ENCODE assay signal across 11 mouse cellular contexts in the genomic region with DNA sequence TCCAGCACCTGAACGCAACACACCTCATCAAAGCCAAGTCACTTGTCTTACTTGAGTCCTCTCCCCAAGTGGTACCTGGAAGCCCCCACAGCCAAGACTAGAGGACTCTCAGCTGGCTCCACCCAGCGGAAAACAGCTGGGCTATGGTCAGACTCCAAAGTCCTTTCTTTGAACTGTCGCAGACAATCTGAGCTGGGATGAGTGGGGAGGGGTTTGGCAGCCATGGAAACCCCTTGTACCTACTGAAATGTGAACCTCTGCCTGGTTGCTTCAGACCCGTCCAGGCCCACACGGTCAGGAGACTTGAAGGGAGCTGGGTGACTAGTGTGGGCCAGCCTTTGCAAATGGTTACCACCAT. TPM values are rescaled to one million over a fixed set of nuclear protein-coding genes. Genes with fewer than 3 reads are reported as not detected.
DNase-seq lines count a peak whose midpoint lies in the region; ATAC-seq and TF ChIP-seq lines count a peak whose summit lies in the region.
"Had no signal": no experiment of that assay in that cellular context is flagged by ENCODE, and none has a peak within 500 bp of the region (broad histone marks: within the 10 kb centered on the region; RNA-seq: fewer than 3 reads in every experiment).

No protein-coding gene starts in this region.

- H3K36me3 ChIP-seq in forebrain, postnatal 0 days (ENCODE audit: insufficient read depth) = peaks cover 17% of the 10 kb centered on the region
- H3K36me3 ChIP-seq in midbrain, embryonic 12.5 days = peaks cover 38% of the 10 kb centered on the region

- TF ChIP-seq CTCF in forebrain, postnatal 0 days (IDR thresholded peaks at IDR 0.05; ENCODE audit: low read depth) = no peak; the same call in 1 of the 2 replicates

- ATAC-seq in forebrain, postnatal 0 days = 0 out of 2 replicates have a peak, but pooled peaks have one; percentile 14
- ATAC-seq in midbrain, embryonic 12.5 days (ENCODE audit: low FRiP score, low read depth) = peak; percentile 71

- DNase-seq in embryo, embryonic 10 days (ENCODE audit: low spot score) = peak; percentile 66
- no peak for DNase-seq in forebrain, postnatal 0 days
- peak; percentile 21 for DNase-seq in kidney, postnatal 14 days
- DNase-seq in frontal cortex, postnatal 14 days (ENCODE audit: low spot score in 2 of 2) = no peak
- no peak for DNase-seq in layer of hippocampus, postnatal 25 days (ENCODE audit: extremely low spot score in 1 of 2, low spot score in 1 of 2)
- no peak for DNase-seq in adrenal gland, postnatal 36 days
- DNase-seq in T-cell, adult 2 months (ENCODE audit: low spot score) = no peak
- DNase-seq: adrenal gland, postnatal 10 days; thymus, postnatal 14 days had no signal

- H3K4me2 ChIP-seq in forebrain, postnatal 0 days (ENCODE audit: low read depth) = no peak overlapping the region
- H3K4me2 ChIP-seq in midbrain, embryonic 12.5 days (replicated peaks) = peak overlapping the region; percentile 16; the same call in 1 of the 2 replicates

- H3K4me1 ChIP-seq in forebrain, postnatal 0 days (ENCODE audit: insufficient read depth) = peaks cover 10% of the 10 kb centered on the region
- H3K4me1 ChIP-seq in midbrain, embryonic 12.5 days = peaks cover 44% of the 10 kb centered on the region

- no peak overlapping the region for H3K27ac ChIP-seq in forebrain, postnatal 0 days (ENCODE audit: low read depth, low read length)
- peak overlapping the region; percentile 91 for H3K27ac ChIP-seq in midbrain, embryonic 12.5 days (replicated peaks)
- H3K27ac ChIP-seq: heart, embryonic 10.5 days had no signal

- WGBS in forebrain, postnatal 0 days = 20% methylated on average over 5 of the region's 5 CpGs
- WGBS in midbrain, embryonic 12.5 days = 21% methylated on average over 5 of the region's 5 CpGs

- no peaks in the 10 kb centered on the region for H3K9me3 ChIP-seq in forebrain, postnatal 0 days (ENCODE audit: low read length)
- H3K9me3 ChIP-seq in midbrain, embryonic 12.5 days = no peaks in the 10 kb centered on the region
- H3K9me3 ChIP-seq: heart, embryonic 10.5 days had no signal

- H3K4me3 ChIP-seq in forebrain, postnatal 0 days (ENCODE audit: low read depth, low read length) = no peak overlapping the region
- H3K4me3 ChIP-seq in midbrain, embryonic 12.5 days = no peak overlapping the region
- H3K4me3 ChIP-seq: heart, embryonic 10.5 days had no signal

- no peaks in the 10 kb centered on the region for H3K27me3 ChIP-seq in forebrain, postnatal 0 days (ENCODE audit: insufficient read depth, low read length)
- no peaks in the 10 kb centered on the region for H3K27me3 ChIP-seq in midbrain, embryonic 12.5 days

- H3K9ac ChIP-seq in forebrain, postnatal 0 days = no peak overlapping the region
- H3K9ac ChIP-seq in midbrain, embryonic 12.5 days (replicated peaks) = no peak overlapping the region

RNA-seq across cellular contexts. Expression of a gene that starts 58.5 kb away (rescaled TPM):
- total RNA-seq in forebrain, postnatal 0 days (2014; rRNA removed) = 276 and 348 TPM in 2 replicates
- polyA plus RNA-seq in forebrain, postnatal 0 days (2015; fragmentation: Nextera tagmentation; extraction: Ambion mirVana) = 292 and 342 TPM in 2 replicates
- 273 and 282 TPM in 2 replicates for polyA plus RNA-seq in midbrain, embryonic 12.5 days (2016; fragmentation: Nextera tagmentation; extraction: Ambion mirVana)
- 100 to 1,000 TPM; 205 to 234 TPM for total RNA-seq in layer of hippocampus, postnatal 25 days (2021)
- total RNA-seq in adrenal gland, postnatal 36 days (2021) = 100 to 1,000 TPM; 294 to 327 TPM

Comparison
In these comparisons a context has a peak if more than half of its experiments do, and no peak if none do; other contexts are left out.
1. DNase-seq: peak in embryo, embryonic 10 days (single experiment) and kidney, postnatal 14 days (single experiment); none in forebrain, postnatal 0 days (single experiment), frontal cortex, postnatal 14 days (0 of 2), layer of hippocampus, postnatal 25 days (0 of 2), adrenal gland, postnatal 36 days (0 of 2) and T-cell, adult 2 months (single experiment).